Mouse (Mus musculus): ENCODE results near the gene Acbd6.

DNA sequence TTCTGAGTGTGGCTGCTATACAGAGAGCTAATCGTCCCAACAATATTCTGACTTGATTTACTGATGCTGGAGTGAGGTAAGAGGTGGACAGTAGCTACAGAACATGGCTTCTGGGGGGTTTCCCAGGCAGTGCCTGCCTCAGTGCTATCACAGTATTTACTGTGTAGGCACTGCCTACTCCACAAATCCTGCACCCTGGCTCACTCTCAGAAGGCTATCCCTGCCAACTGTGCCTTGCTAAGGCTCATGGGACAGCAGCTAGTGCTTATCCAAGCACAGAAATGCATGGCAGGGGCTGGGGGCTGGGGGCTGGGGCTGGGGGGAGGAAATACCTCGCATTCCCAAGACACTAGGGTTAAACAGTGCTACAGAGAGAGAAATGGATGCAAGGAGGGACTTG is 155.4 kb downstream of the Acbd6 start:
- TF ChIP-seq CTCF (IDR thresholded peaks at IDR 0.05; ENCODE audit: insufficient read depth, low read depth, low read length) (no peak), POLR2A (IDR thresholded peaks at IDR 0.05; ENCODE audit: insufficient read depth, low read depth, low read length) (no peak)
